Mouse (Mus musculus) heart, embryonic 12.5 days (tissue): ENCODE measurements at regions not wholly inside any gene's neighbourhood (a gene's known extent, or its start where the extent isn't known, plus 50 kb on each side); places are given as distances from the start of the nearest gene placed in this dataset.

Experiments used
- ATAC-seq: fragments of 200-750 bp; cut with Nextera tagmentation; 2 replicates; pipeline ENCODE4 v1.8.0; 2017; ENCODE audit warnings: moderate TSS enrichment, moderate library complexity; ENCODE audit not compliant: insufficient number of reproducible peaks, low FRiP score
- H3K27ac ChIP-seq: fragments of 300-500 bp; sonication (generic); 2 replicates; pipeline ENCODE4 v1.5.1; 2016; ENCODE audit warnings: mild to moderate bottlenecking, moderate library complexity; ENCODE audit not compliant: poor library complexity, severe bottlenecking
- H3K27me3 ChIP-seq: fragments of 300-500 bp; sonication (generic); replicated peaks from 2 replicates; pipeline ENCODE4 v1.6.1; 2016; ENCODE audit warnings: mild to moderate bottlenecking, moderate library complexity
- H3K36me3 ChIP-seq: fragments of 300-500 bp; sonication (generic); 2 replicates; pipeline ENCODE4 v1.6.1; 2016; ENCODE audit warnings: mild to moderate bottlenecking, moderate library complexity
- H3K4me1 ChIP-seq: fragments of 300-500 bp; sonication (generic); replicated peaks from 2 replicates; pipeline ENCODE4 v1.6.1; 2016; ENCODE audit warnings: mild to moderate bottlenecking
- H3K4me2 ChIP-seq: fragments of 300-500 bp; sonication (generic); 2 replicates; pipeline ENCODE4 v1.6.1; 2016; ENCODE audit warnings: mild to moderate bottlenecking, moderate library complexity
- H3K4me3 ChIP-seq: fragments of 300-500 bp; sonication (generic); 2 replicates; pipeline ENCODE4 v1.5.1; 2016; ENCODE audit warnings: mild to moderate bottlenecking
- H3K9ac ChIP-seq: fragments of 300-500 bp; sonication (generic); 2 replicates; pipeline ENCODE4 v1.6.1; 2016; ENCODE audit warnings: mild to moderate bottlenecking, moderate library complexity
- H3K9me3 ChIP-seq: fragments of 300-500 bp; sonication (generic); replicated peaks from 2 replicates; pipeline ENCODE4 v1.6.1; 2016; ENCODE audit warnings: mild to moderate bottlenecking, moderate library complexity
- WGBS: fragments of 180-500 bp; shearing (Covaris S2); methylation state at CpG from one replicate; pipeline ENCODE4 v1.1.7; 2016; 5-methylcytosine and 5-hydroxymethylcytosine counted together

DNA sequence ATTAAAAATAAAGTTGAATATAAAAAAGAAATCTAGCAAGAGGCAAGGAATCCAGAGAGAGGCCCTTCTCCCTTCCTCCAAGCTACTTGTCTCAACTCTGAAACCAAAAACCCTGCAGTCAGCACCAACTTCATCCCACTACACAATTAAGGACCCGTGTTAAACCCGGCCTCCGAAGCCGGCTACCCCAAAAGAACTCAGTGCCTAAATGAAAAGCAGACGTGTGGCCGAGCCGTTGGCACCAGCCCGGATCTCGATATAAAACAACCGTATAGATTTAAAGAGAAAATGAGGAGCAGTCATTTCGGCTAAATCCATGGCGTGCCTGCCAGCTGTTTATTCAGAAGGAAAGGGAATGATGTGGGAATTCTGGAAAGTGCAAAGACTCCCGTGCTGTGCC, 384.7 kb upstream of the Dynlrb2 start:
- WGBS, result 76% methylated on average over 13 of the region's 13 CpGs
- Histone ChIP-seq H3K4me3 (no peak overlapping the region), H3K27ac (no peak overlapping the region), H3K9me3 (0 out of 2 replicates have a peak, but pooled peaks cover 4% of the 10 kb centered on the region), H3K4me1 (peaks cover 16% of the 10 kb centered on the region), H3K4me2 (no peak overlapping the region), H3K9ac (no peak overlapping the region), H3K27me3 (no peaks in the 10 kb centered on the region), H3K36me3 (no peaks in the 10 kb centered on the region)
- no peak for ATAC-seq

DNA sequence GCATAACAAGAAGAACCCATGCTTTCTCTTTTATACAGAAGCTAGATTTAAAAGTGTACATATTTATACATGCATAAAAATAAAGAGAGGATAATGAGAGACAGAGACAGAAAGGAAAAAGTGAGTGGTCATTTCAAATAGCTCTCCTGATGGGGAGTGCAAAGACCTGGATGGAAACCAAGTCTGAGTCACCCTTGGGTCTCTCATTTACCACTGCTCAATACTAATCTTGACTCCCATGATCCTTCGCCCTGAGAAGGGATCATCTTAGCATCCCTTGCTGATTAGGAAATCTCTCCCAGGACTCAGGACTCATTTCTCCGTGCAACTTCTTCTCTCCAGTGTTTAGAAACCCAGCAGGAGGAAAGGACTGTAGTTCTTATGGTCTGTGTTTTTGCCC, 386.9 kb upstream of the Dynlrb2 start:
- WGBS, result 66% methylated on average over 2 of the region's 2 CpGs
- no peak overlapping the region for H3K27ac ChIP-seq
- peaks cover 24% of the 10 kb centered on the region for H3K4me1 ChIP-seq
- no peak overlapping the region for H3K4me2 ChIP-seq
- no peak overlapping the region for H3K9ac ChIP-seq
- no peaks in the 10 kb centered on the region for H3K27me3 ChIP-seq
- ATAC-seq, result no peak
- H3K4me3 ChIP-seq, result no peak overlapping the region
- H3K9me3 ChIP-seq, result 0 out of 2 replicates have a peak, but pooled peaks cover 4% of the 10 kb centered on the region
- no peaks in the 10 kb centered on the region for H3K36me3 ChIP-seq

DNA sequence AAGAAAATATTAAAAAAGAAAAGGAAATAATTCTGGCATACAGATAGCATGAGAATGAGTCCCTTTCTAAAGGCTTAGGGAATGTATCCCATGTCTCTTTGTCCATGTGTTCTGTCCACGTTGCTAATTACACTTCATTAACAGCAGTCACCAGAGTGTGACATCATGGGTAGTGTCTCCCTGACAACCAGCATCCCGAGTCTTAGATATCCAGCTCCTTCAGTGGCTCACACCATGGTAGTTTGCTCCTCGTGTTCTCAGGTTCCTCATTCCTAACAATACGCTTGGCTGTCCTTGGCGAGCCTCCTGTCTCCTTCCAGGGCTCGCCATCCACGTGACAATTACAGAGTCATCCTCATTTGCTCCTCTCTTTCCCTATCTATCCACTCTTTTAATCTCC, 388.1 kb upstream of the Dynlrb2 start:
- 0 out of 2 replicates have a peak, but pooled peaks have one; percentile 33 for ATAC-seq
- H3K4me1 ChIP-seq, result peaks cover 24% of the 10 kb centered on the region
- H3K27ac ChIP-seq, result no peak overlapping the region
- no peaks in the 10 kb centered on the region for H3K36me3 ChIP-seq
- 0 out of 2 replicates have a peak, but pooled peaks cover 4% of the 10 kb centered on the region for H3K9me3 ChIP-seq
- H3K27me3 ChIP-seq, result 0 out of 2 replicates have a peak, but pooled peaks cover 4% of the 10 kb centered on the region
- no peak overlapping the region for H3K4me2 ChIP-seq
- WGBS, result 58% methylated on average over 7 of the region's 7 CpGs
- H3K4me3 ChIP-seq, result no peak overlapping the region
- H3K9ac ChIP-seq, result no peak overlapping the region

DNA sequence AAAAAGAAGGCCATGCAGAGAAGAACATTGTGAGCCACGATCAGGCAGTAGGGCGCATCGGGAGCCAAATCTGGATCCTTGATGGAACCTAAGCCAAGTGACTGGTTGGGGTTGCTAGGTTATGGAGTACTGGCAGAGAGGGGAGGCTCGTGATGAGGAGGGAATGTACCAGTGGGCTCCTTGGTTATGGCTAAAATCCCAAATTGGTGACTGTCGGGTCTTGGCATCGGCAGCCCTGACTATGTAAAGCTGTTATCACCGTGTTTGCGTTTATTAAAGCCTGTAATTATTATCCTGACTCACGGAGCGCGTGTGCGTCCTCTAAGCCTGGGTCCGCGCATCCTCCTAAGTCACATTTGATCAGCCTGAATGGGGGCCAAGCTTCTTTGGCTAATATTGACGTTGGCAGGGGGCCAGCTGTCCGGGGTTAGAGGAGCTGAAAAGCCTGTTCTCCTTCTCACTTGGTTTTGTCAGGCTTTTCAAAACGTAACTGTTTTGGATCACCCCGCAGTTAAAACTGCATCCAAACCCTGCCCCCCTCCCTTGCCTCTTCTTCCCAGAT, 388.9 kb upstream of the Dynlrb2 start:
- peaks cover 24% of the 10 kb centered on the region for H3K4me1 ChIP-seq
- H3K9ac ChIP-seq, result no peak overlapping the region
- 44% methylated on average over 18 of the region's 18 CpGs for WGBS
- peak overlapping the region; percentile 8; the same call in 1 of the 2 replicates for H3K4me2 ChIP-seq
- 0 out of 2 replicates have a peak, but pooled peaks cover 4% of the 10 kb centered on the region for H3K27me3 ChIP-seq
- H3K4me3 ChIP-seq, result no peak overlapping the region
- H3K27ac ChIP-seq, result no peak overlapping the region
- H3K36me3 ChIP-seq, result no peaks in the 10 kb centered on the region
- H3K9me3 ChIP-seq, result 0 out of 2 replicates have a peak, but pooled peaks cover 4% of the 10 kb centered on the region
- peak; percentile 64 for ATAC-seq

DNA sequence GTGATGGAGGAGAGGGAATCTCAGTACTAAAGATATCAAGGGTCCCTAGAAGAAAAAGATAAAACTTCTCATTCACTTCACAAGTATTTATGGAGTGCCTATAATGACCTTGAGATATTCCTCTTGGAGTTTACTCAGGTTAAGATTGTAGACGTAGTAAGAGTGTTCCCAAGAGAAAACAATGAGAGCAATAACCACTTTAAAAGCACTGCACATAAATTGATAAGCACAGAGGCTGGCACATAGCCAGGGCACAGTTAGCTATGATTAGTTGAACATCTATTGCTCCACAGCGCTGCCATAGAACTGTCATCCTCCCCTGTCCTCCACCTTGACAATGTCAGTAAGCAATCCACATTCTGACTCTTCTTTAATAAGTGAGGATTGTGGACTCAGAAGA, 389.8 kb upstream of the Dynlrb2 start:
- Histone ChIP-seq H3K27me3 (0 out of 2 replicates have a peak, but pooled peaks cover 4% of the 10 kb centered on the region), H3K9ac (no peak overlapping the region), H3K36me3 (no peaks in the 10 kb centered on the region), H3K4me2 (no peak overlapping the region), H3K4me1 (peaks cover 24% of the 10 kb centered on the region), H3K9me3 (0 out of 2 replicates have a peak, but pooled peaks cover 4% of the 10 kb centered on the region), H3K27ac (no peak overlapping the region), H3K4me3 (no peak overlapping the region)
- no peak for ATAC-seq
- WGBS, result 29% methylated on average over 2 of the region's 2 CpGs

DNA sequence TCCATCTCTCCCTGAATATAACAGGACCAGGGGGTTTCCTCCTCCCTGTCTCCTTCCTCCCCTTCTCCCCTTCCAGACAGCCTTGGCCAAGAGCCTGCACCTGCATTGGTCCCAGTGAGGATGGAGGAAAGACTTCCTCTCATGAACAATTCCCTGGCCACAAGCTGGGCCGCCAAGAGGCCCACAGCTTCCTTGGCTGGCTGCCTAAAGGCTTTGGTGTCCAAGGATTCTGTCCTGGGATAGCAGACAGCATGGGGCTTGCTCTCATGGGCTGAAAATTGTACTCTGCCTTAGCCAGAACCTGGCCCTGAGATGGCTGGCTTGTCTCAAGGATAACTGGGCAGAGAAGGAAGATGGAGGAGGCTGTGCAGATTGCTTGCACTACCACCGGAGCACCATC, 390.3 kb upstream of the Dynlrb2 start:
- Histone ChIP-seq H3K27me3 (0 out of 2 replicates have a peak, but pooled peaks cover 4% of the 10 kb centered on the region), H3K9ac (no peak overlapping the region), H3K27ac (no peak overlapping the region), H3K4me2 (no peak overlapping the region), H3K9me3 (0 out of 2 replicates have a peak, but pooled peaks cover 4% of the 10 kb centered on the region), H3K36me3 (no peaks in the 10 kb centered on the region), H3K4me1 (peaks cover 24% of the 10 kb centered on the region), H3K4me3 (no peak overlapping the region)
- 69% methylated on average over 2 of the region's 2 CpGs for WGBS
- ATAC-seq, result no peak

DNA sequence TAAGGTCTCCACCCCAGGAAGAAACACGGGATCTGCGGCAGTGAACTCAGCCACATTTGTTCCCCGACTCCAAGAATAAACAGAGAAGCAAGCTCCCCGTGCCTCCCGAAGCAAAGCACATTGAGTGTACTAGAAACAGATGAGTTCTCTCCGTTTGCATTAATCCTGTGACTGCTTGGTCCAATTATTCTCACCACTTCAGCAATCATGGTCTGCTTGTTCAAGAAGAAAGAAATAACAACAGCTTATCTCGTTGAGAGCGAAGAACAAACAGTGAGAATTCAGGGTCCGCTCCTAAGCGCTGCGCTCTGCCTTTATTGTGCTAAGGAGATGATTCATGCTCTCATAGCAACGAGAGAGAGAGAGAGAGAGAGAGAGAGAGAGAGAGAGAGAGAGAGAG, 393.6 kb upstream of the Dynlrb2 start:
- Histone ChIP-seq H3K9me3 (0 out of 2 replicates have a peak, but pooled peaks cover 3% of the 10 kb centered on the region), H3K4me2 (peak overlapping the region; percentile 3; the same call in 1 of the 2 replicates), H3K4me3 (no peak overlapping the region), H3K9ac (no peak overlapping the region), H3K27ac (no peak overlapping the region), H3K36me3 (no peaks in the 10 kb centered on the region), H3K4me1 (peaks cover 18% of the 10 kb centered on the region), H3K27me3 (0 out of 2 replicates have a peak, but pooled peaks cover 4% of the 10 kb centered on the region)
- no peak for ATAC-seq
- WGBS, result 44% methylated on average over 12 of the region's 12 CpGs

DNA sequence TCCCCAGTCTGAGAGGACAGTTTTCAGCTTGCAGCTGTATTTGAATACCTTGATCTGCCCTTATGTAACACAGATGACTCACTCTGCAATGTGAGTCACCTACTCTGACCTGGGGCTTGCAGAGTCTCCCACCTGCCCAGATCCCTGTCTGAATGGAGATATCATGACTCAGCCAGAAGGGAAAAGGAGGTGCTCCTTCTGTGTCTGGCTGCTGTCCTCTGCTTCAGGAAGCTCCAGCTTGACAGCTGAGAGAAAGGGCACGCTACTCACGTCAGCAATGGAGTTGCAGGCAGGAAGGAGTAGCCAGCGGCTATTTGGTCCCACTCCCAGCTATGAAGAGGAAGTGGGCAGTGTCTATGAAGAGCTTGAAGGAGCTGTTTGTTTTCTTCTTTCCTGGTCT, 389.1 kb upstream of the Maf start:
- H3K4me3 ChIP-seq, result no peak overlapping the region
- H3K9ac ChIP-seq, result no peak overlapping the region
- H3K27me3 ChIP-seq, result no peaks in the 10 kb centered on the region
- H3K4me2 ChIP-seq, result no peak overlapping the region
- no peak overlapping the region for H3K27ac ChIP-seq
- H3K4me1 ChIP-seq, result 0 out of 2 replicates have a peak, but pooled peaks cover 5% of the 10 kb centered on the region
- 0 out of 2 replicates have a peak, but pooled peaks have one; percentile 29 for ATAC-seq
- no peaks in the 10 kb centered on the region for H3K9me3 ChIP-seq
- 34% methylated on average over 3 of the region's 3 CpGs for WGBS
- H3K36me3 ChIP-seq, result no peaks in the 10 kb centered on the region

DNA sequence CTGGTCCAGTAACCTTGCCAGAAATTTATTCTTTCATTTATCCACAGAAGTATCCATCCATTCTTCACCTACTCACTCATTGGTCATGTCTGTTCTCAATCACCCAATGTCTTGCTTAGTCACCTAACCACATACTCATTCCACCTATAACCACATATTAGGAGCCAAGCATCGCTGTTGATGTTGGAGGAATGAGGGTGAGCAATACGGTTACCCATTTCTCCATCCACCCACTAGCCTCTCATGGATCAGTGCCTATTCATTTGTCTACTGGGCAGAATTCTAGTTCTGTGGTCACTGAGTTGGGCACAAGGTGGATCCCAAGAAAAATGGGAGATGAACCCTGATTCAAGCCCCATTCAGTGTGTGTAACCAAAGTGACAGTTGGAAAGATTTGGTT, 375.6 kb upstream of the Maf start:
- WGBS, result 92% methylated on average over 2 of the region's 2 CpGs
- Histone ChIP-seq H3K9me3 (no peaks in the 10 kb centered on the region), H3K9ac (no peak overlapping the region), H3K36me3 (no peaks in the 10 kb centered on the region), H3K27ac (no peak overlapping the region), H3K27me3 (no peaks in the 10 kb centered on the region), H3K4me1 (no peaks in the 10 kb centered on the region), H3K4me2 (no peak overlapping the region), H3K4me3 (no peak overlapping the region)
- no peak for ATAC-seq

DNA sequence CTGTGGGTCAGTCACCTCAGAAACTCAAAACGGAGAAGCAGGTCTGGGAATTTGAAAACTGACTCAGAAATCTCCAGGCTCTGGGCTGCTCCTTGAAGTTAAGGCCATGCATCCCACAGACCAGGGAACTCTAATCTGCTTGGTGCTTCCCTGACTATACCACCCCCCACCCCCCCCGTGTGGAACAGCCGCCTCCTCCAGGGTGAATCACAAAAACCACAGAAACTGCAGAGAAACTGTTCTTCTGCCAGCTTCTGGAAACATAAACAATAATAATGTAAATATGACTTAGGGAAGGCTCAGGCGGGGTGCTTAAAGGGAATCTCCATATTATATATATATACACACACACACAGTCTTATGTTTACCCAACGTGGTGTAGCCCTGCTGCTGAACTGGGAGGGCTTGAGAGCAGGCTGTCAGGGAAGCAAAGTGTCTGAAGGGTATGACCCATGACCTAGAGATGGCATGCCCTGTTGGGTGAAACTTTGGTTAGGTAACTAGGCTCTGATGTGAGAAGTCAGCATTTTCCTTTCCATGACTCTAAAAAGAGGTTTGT, 371.3 kb upstream of the Maf start:
- Histone ChIP-seq H3K27me3 (no peaks in the 10 kb centered on the region), H3K4me3 (no peak overlapping the region), H3K4me1 (no peaks in the 10 kb centered on the region), H3K27ac (no peak overlapping the region), H3K4me2 (no peak overlapping the region), H3K9ac (no peak overlapping the region), H3K36me3 (no peaks in the 10 kb centered on the region), H3K9me3 (no peaks in the 10 kb centered on the region)
- WGBS, result 55% methylated on average over 5 of the region's 5 CpGs
- ATAC-seq, result no peak

DNA sequence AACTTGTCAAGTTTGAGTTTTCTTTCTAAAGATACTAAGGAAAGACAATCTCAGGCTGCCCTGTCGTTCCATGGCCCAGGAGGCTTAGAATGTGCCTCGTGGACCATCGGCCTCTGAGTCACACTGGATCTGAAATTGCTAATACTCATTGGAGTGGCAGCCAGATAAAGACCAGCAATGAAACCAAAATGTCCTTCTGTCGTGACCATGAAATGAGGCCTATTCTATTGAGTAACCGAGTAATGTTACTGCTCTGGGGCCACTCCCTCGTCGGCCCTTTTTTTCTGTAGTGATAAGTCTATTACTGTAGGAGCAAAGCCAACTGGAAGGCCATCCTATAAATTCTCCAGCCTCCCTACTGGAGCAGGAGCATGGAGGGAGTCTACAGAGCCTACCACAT, 363.9 kb upstream of the Maf start:
- Histone ChIP-seq H3K4me2 (no peak overlapping the region), H3K27me3 (no peaks in the 10 kb centered on the region), H3K27ac (no peak overlapping the region), H3K4me3 (no peak overlapping the region), H3K9ac (no peak overlapping the region), H3K9me3 (no peaks in the 10 kb centered on the region), H3K4me1 (no peaks in the 10 kb centered on the region), H3K36me3 (no peaks in the 10 kb centered on the region)
- no peak for ATAC-seq
- 78% methylated on average over 7 of the region's 7 CpGs for WGBS
